Mouse (Mus musculus): ENCODE results near the gene Sat1.

The Sat1 gene

GRCm38 (mm10) chrX:155166313-155166712, 49.9 kb downstream of the Sat1 start:
- DNase-seq (ENCODE audit: low spot score) = no peak

DNA sequence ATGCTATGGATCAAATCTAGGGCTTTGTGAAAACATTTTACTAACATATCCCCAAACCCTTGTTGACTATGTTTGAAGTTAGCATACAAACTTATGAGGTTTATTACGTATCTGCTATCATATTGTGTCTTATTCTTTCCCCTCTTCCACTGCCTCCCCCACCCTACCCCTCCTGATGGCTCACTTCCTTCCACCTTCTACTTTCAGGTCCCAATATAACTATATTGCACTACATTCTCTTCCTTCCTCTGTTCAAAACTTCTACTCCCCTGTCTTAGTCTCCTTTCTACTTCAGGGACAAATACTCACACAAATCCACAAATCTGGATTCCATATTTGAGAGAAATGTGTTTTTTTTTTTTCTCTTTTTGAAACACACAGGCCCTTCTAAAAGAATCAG, 52.7 kb downstream of the Sat1 start:
- DNase-seq (ENCODE audit: low spot score) = no peak
